Mouse (Mus musculus) NIH3T3 (cell line): ENCODE results near the gene Nol9.

Source experiments
- DNase-seq: peaks from one replicate; pipeline ENCODE4 v3.0.0-alpha.2; 2012; ENCODE audit warnings: low read depth

The Nol9 gene

DNA sequence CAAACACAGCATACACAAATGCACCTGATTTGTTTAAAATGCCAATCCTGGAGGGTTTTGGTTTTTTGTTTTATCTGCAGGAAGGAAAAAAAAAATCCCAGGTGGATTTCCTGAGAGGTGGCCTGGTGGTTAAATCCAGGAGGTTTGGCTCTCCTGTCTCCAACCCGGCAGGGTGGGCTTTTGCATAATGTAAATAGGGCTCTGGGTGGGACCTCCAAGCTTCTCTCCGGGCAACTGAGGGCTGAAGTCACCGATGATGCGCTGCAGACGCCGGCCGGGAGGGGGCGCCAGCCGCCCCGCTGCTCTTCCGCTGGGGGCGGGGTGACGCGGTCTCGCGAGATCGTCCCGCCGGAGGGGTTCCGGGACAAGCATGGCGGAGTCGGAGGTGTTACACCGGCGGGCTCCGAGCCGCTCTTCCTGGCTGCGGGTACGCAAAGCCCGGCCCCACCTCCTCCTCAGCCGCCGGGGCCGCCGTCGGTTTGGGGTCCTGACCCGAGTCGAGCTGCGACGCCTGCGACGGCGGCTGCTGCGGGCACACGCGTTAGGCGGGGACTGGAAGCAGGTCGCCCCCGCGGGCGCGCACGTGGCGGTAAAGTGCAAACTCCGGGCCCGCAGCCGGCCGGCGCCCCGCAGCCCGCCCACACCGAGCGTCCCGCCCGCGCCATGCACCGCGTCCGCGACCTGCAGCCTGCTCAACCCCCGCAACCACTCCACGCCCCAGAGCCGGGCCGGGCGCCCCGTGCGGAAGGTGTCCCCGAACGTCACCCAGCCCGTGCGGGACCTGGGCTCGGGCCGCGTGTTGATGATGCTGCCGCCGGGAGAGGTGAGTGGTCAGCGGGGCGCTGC, at the start of gene Nol9:
TSS of gene Nol9 (plus strand) at position 337 of the 846 bp plus-strand sequence.
- peak; percentile 93 for DNase-seq

DNA sequence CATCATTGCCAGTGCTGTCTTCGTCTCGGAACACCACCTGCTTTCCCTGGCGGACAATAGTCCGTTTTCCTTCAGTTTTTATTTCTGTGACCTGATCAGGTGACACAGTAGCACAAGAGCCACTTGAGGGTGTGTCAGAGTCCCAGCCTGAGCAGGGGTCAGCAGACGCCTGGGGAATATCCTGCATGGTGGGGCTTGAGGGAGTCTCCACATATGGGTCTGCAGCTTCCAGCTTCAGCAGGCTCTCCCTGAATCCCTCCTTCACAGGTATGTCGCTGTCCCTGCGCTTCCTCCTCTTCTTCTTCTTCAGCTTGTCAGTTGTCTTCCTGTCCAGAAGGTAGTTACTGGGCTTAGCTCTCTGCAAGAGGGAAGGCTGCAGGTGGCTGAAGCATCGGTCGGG, 47.0 kb upstream of the Nol9 start:
- DNase-seq: no peak

DNA sequence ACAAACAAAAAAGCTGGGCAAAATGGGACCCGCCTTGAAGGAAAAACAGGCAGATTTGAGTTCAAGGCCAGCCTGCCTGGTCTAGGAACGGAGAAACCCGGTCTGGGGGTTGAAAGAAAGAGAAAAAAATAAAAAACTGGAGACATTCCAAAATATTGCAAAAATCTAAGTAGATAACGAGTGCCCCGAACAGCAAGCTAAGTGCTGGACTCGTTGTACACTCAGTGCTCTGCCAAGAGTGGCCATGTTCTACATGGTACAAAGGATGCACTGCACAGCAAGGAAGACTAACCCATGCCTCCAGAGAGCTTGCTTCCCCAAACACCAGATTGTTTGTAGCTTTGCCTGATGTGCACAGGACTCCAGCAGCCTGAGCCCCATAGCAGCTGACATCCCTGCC, 46.1 kb upstream of the Nol9 start:
- no peak for DNase-seq

DNA sequence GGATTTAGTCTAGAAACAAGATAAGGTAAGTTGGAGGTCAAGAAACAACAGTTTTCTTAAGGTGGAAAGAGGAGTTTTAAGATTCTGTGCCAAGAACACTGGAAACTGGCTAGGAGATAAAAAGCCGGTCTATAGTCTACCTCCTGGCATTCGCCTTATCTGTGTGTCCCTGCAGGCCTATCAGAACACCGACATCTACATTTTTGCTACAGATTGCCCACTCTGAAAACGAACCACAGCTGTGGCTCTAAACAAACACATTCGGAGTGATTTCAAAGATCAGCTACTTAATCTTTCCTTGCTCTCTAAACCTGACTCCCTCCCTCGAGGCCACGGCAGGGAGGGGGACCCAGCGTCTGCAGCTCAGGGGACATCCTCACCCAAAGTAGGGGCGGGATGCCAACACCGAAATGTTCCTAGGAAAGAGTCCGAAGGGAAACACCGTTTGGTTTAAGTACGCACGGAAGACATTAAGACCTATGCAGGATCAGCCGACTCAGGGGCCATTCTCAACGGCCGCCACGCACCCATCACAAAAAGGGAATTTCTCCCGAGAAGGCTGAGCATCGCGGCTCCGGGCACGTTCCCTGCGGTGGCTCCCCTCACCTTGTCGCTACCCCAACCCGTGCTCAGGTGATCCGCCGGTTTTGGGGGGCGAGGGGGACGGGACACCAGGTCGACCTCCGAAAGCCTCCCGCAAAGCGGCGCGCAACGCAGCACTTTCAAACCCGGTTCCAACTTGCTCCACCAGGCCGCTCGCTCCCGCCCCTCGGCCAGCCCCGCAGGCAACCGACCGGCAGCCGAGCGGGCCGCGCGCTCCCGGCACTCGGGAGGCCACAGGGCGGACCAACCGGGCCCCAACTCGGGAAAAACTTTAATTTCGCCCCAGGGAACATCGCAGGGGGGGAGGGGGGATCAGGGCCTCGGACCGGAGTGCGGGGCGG, 44.6 kb upstream of the Nol9 start:
- DNase-seq: peak; percentile 60

DNA sequence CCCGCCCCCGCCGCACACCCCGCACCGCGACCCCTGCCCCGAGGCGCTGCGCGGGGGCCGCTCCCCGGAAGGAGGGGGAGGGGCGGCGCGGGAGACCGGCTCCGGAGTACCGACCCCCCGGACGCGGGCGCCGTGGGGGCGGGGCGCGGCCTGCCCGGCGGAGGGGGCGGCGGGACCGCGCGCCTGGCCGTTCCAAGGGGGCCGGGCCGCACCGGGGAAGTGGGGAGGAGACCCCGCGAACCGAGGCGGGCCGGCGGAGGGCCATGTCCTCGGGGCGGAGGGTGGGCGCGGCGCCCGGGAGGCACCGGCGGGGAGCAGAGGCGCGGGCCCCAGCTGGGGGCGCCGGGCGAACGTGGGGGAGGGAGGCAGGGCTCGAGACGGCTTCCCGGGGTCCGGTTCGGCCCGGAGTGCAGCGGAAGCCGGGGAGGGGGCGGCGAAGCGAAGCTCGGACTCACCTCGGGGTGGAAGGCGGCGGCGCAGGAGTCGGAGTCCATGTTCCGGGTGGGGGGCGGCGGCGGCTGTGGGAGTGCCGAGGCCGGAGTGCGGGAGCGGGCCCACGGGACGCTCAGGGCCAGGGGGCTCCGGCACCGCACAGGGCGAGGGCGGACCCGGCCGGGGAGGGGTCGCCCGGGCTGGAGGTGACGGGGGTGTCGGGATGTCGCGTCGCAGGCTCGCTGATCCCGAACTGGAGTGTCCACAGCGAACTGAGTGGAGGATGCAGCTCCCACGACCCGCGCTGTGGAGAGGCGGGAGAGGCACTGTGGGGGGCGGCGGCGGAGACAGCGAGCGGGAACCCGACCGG, 43.5 kb upstream of the Nol9 start:
- peak; percentile 16 for DNase-seq

DNA sequence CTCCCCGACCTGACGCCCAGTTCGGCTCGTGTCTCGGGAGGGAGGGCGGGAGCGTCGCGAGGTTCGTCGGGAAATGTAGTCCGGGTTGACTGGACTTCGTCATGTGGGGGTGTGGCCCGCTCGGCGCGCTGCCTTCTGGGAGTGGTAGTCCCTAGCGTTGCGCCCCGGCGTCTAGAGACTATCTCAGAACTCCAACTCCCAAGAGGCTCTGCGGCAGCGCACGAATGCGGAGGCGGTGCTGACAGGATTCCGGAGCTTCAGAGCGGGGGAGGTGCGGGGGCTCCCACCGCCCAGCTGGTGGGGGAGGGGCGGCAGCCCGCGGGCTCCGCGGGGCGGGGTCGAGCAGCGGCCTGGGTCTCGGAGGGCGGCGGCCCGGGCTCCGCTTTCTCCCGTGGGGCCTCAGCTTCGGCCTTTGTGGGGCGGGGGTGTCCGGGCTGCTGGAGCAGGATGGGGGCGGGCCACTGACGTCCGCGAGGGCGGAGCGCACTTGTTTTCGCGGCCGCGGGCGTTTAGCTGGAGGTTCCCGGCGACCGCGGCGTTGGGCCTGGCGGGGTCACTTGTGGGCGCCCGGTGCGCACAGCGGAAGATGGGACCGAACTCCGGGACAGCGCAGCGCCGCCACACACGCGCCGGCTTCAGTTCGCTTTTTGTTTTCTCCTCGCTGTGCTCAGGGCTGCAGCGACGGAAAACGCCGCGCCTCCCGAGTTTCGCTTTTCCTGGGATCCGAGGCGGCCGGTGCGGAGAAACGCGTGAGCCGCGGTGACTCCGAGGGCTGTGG, 42.8 kb upstream of the Nol9 start, which contains the start of gene Phf13:
TSS of gene Phf13 (minus strand) at position 86 of the 778 bp plus-strand sequence.
- peak; percentile 98 for DNase-seq

DNA sequence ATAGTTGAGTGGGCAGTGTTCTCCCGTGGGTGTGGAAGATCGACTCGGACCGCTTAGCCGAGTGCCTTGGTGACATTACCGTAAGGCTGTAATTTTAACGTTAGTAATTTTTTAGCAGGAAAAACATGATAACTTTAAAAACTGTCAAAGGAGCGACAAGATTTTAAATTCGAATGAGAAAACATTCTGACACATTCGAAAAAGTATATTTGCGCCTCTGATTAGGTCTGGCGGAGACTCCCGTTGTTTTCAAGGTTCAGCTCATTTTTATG, 42.2 kb upstream of the Nol9 start:
- no peak for DNase-seq

DNA sequence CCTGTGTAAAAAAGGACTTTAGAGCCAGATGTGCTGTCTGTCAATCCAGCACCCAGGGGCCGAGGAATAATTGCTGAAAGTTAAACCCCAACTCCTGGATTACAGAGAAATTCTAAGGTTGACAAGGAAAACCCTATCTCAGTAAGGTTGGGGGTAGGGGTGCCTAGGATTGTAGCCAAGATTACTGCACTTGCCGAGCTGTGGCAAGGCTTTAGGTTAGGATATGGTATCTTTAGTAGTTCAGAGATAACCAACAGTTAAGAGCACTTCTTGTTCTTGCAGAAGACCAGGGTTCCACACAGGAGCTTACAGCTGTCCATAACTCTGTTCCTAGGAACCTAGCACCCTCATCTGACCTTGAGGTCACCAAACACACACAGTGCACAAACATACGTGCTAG, 41.4 kb upstream of the Nol9 start:
- no peak for DNase-seq

DNA sequence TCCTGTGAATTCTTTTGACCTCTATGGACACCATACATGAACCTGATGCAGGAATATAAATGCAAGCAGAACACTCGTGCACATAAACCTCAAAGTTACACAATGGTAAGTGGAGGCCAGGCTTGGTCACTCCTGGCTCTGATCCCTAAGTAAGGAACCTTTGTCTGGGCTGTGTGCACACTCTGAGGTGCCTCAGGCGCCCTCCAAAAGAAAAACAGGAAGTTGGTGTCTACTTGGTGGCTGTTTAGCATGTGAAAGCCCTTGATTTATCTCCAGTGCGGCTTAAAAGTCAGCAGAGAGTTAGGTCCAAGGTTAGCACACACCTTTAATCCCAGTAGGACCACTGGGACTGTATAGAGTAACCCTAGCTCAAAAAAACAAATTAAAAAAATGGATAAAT, 39.6 kb upstream of the Nol9 start:
- no peak for DNase-seq

DNA sequence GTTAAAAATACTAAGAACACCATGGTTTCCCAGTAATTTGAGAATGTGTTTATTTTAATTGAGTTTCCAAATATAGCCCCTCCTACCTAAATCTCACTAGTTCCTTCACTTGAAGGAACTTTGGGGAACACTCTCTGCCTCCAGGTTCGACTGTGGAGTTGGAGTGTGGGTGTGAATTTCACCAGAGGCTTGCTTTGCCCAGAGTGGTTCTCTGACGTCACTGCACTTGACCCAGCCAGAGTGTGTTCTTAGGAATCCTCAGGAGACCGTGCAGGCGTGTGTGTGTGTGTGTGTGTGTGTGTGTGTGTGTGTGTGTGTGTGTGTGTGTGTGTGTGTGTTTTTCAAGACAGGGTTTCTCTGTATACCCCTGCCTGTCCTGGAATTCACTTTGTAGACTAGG, 38.2 kb upstream of the Nol9 start:
- DNase-seq: peak; percentile 50

DNA sequence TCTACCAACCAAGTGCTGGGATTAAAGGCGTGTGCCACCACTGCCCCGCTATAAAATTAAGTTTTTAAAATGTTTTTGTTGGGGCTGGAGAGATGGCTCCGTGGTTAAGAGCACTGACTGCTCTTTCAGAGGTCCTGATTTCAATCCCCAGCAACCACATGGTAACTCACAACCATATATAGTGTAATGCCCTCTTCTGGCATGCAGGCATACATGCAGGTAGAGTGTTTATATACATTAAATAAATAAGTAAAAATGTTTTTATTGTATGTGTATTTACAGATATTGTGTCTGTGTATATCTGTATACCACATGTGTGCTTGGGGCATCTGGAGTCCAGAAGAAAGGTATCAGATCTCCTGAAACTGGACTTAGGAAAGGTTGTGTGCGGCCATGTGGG, 37.8 kb upstream of the Nol9 start:
- no peak for DNase-seq

DNA sequence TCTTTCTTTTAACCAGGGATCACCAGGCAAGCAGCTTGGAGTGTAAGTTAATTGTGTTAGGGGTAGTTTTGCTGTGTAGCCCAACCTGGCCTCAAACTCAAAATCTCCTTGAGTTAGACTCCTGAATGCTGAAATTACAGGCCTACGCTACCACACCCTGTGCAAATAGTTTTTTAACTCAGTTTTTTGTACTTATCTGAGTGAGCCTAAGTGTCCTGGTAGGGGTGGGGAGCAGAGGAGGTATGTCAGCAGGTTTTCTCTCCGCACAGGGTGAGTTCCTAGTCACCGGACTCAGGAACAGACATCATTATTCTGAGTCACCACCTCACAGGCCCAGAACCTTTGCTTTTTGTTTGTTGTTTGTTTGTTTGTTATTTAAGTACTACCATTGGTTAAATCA, 37.1 kb upstream of the Nol9 start:
- DNase-seq: no peak

DNA sequence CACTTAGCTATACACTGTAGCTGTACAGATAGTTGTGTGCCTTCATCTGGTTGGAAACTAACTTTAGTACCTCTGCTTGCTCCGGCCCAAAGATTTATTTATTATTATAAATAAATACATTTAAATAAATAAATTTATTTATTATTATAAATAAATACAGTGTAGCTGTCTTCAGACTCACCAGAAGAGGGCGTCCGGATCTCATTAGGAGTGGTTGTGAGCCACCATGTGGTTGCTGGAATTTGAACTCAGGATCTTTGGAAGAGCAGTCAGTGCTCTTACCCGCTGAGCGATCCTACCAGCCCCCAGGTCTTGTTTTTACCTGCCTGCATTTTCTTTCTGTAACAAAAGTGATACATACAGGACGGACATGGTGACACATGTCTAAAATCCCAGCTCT, 33.0 kb upstream of the Nol9 start:
- peak; percentile 31 for DNase-seq

DNA sequence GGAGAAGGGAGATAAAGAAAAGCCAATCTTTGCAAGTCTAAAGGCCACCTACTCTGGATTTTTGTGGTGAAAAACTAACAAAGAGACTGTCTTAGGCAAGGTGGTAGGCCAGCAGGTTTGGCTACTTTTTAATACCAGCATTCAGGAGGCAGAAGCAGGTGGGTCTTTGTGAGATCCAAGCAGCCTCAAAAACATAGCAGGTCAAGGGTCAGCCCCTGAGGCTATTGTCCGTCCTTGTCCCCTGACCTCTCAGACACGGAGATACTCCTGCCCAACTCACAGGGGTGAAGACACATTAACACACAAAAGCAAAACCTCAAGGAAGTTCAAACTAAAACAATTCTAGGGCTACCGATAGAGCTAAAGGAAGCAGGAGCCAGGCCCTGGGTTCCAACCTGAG, 32.3 kb upstream of the Nol9 start:
- DNase-seq: no peak

DNA sequence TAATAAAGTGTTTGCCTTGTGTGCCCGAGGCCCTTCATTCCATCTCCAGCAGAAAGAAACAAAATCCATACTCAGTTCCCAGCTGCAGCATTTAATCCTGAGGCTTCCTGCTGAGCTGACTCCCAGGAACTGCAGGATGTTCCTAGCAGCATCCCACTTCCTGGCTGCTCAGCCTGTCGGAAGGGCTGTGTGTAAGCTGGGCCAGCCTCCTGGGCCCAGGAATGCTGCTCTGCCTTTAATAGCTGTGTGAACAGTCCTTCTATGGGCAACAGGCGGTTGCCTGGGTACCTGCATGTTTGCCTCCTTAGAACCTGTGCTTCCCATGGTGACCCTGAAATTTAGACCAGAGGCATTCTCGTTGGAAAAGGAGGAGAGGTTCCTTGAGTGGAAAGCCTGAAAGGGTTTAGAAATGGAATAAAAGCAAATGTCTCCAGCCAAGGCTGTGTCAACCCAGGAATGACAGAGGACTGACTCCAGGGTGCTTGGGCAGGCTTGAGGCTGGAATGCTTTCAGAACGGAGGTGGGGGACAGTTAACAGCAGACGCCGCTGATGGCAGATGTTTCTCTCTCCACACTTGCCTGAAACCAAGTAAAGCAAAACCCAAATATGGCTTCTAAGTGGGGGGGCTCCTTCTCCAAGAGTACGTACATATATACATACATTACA, 31.5 kb upstream of the Nol9 start:
- DNase-seq: peak; percentile 72

DNA sequence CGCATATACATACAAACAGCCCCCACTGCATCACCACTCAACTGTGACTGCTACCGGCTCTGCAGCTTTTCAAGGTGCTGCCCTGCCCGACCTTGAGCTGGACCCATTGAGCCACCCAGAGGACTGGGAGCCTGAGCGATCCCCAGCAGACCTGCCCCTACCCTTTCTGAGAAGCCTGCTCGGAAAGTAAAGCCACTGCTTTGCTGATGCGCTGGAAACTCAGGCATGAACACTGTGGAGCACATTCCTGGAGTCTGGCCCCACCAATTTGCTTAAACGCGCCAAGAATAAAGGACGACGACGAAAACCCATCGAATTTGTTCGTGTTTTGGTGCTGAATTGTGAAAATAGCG, 31.0 kb upstream of the Nol9 start:
- peak; percentile 23 for DNase-seq

DNA sequence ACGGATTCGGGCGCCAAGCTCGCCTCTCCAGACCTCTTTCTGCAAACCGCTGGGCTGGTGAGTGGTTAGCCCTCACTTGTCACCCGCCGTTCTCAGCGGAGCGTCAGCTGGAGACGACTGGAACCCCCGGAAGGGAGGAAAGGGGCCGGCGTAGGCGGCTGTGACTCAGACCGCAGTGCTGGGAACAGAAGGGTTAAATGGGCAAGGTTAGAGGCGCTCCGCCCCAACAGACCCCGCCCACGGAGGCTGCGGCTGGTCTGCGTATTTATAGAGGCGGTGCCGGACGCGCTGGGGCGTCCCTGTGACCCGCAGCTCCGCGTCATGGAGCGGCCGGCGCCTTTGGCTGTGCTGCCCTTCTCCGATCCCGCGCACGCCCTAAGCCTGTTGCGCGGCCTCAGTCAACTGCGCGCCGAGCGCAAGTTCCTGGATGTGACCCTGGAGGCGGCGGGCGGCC, 30.5 kb upstream of the Nol9 start, which contains the start of gene Klhl21:
TSS of gene Klhl21 (plus strand) at position 182 of the 454 bp plus-strand sequence.
- DNase-seq: peak; percentile 95

DNA sequence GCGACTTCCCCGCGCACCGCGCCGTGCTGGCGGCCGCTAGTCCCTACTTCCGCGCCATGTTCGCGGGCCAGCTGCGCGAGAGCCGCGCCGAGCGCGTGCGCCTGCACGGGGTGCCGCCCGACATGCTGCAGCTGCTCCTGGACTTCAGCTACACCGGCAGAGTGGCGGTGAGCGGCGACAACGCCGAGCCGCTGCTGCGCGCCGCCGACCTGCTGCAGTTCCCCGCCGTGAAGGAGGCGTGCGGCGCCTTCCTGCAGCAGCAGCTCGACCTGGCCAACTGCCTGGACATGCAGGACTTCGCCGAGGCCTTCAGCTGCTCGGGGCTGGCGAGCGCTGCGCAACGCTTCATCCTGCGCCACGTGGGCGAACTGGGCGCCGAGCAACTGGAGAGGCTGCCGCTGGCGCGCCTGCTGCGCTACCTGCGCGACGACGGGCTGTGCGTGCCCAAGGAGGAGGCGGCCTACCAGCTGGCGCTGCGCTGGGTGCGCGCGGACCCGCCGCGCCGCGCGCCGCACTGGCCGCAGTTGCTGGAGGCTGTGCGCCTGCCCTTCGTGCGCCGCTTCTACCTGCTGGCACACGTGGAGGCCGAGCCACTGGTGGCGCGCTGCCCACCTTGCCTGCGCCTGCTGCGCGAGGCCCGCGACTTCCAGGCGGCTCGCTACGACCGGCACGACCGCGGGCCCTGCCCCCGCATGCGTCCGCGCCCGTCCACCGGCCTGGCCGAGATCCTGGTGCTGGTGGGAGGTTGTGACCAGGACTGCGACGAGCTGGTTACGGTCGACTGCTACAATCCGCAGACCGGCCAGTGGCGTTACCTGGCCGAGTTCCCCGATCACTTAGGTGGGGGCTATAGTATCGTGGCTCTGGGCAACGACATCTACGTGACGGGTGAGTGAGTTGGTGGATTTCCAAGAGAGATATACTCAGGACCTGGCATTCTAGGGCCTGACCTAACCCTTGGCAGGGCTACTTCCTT, 29.8 kb upstream of the Nol9 start:
- peak; percentile 69 for DNase-seq

DNA sequence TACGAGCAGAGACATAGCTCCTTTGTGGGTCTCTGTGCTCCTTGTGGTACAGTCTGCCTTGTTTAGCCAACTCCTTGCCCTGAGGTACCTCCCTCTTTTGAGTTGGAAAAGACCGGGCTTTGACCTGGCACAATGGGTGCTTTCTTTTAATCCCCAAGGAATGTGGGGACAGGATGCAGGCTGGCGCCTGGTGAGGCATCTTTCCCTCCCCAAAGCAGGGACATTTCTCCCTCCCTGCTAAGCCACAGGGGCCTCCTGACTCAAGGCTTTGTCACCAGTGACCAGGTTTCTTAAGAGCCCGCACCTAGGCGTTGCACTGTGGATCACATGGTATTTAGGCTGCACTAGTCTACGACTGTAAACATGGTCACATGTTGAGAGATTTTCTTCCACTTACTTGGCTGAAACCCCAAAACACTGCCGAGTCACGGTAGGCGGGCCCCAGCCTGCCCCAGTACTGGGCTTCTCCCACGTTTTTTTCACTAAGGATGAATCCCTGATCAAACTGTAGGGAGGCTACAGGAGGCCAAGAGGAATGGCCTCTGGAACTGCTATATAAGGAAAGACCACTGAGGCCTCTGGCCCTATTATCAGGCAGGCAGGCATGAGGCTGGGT, 28.9 kb upstream of the Nol9 start:
- DNase-seq: peak; percentile 86
